Mouse (Mus musculus) stomach, postnatal 0 days (tissue): ENCODE measurements around the gene Cxcl17.

ENCODE experiments used
- CTCF ChIP-seq: IDR thresholded peaks from 2 replicates; pipeline ENCODE4 v1.5.1; 2016; ENCODE audit warnings: antibody characterized with exemption, low read depth, mild to moderate bottlenecking, moderate library complexity
- EP300 ChIP-seq: optimal IDR thresholded peaks from 2 replicates; pipeline ENCODE3; 2016; ENCODE audit warnings: antibody characterized with exemption

DNA sequence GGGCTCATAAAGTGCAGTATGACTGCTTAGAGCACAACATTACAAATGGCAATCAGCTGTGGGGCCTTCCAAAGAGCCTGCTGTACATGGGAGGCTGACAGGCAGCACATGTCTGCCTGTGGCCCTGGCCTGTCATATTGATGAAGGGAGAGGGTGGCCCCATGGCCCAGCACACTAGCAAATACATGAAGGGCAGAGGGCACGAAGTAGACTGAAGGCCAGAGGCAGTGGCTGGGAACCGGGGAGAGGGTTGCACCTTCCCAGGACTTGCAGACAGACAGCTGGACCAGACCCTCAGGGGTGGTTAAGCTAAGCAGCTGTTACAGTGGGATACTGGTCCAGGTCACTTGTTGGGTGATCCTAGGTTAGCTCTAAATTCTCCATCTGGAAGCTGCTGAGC, 21.7 kb downstream of the Cxcl17 start:
- TF ChIP-seq CTCF (no peak), EP300 (no peak)
